Mouse (Mus musculus) ZHBTc4 (cell line): ENCODE measurements around the gene Ngp.
"Not testable (repeated sequence)": the region's sequence is repeated elsewhere in the genome, so short reads cannot be mapped to it uniquely, and the experiment has no call there.

ENCODE experiments used
- DNase-seq: peaks from one replicate; pipeline ENCODE4 v3.0.0-alpha.2; 2011; ENCODE audit warnings: low read depth, low spot score

Ngp gene

GRCm38 (mm10) chr9:110419511-110420112, at the start of gene Ngp:
Ngp (plus strand) TSS chr9:110419747.
- no peak for DNase-seq

GRCm38 (mm10) chr9:110369860-110370259, 49.7 kb upstream of the Ngp start:
- no peak for DNase-seq

- no peak for DNase-seq
Observed at GRCm38 (mm10) chr9:110373871-110374270, 45.7 kb upstream of the Ngp start.

GRCm38 (mm10) chr9:110375668-110376067, 43.9 kb upstream of the Ngp start:
- no peak for DNase-seq

- not testable (repeated sequence) for DNase-seq
Observed at GRCm38 (mm10) chr9:110377655-110378054, 41.9 kb upstream of the Ngp start.

- no peak for DNase-seq
Observed at GRCm38 (mm10) chr9:110379361-110379760, 40.2 kb upstream of the Ngp start.

GRCm38 (mm10) chr9:110380662-110381061, 38.9 kb upstream of the Ngp start:
- DNase-seq: peak; percentile 88

- no peak for DNase-seq
Observed at GRCm38 (mm10) chr9:110381292-110381691, 38.3 kb upstream of the Ngp start.

GRCm38 (mm10) chr9:110384369-110384929, 35.1 kb upstream of the Ngp start:
- DNase-seq: no peak

- no peak for DNase-seq
Observed at GRCm38 (mm10) chr9:110388011-110388410, 31.5 kb upstream of the Ngp start.

GRCm38 (mm10) chr9:110390843-110391242, 28.7 kb upstream of the Ngp start:
- DNase-seq: no peak

- no peak for DNase-seq
Observed at GRCm38 (mm10) chr9:110393295-110393694, 26.3 kb upstream of the Ngp start.

- DNase-seq: peak; percentile 76
Observed at GRCm38 (mm10) chr9:110400650-110401049, 18.9 kb upstream of the Ngp start.

GRCm38 (mm10) chr9:110402731-110403130, 16.8 kb upstream of the Ngp start:
- no peak for DNase-seq

GRCm38 (mm10) chr9:110403240-110403639, 16.3 kb upstream of the Ngp start:
- peak; percentile 60 for DNase-seq

GRCm38 (mm10) chr9:110407311-110408098, 12.0 kb upstream of the Ngp start:
- peak; percentile 24 for DNase-seq

- DNase-seq: peak; percentile 99
Observed at GRCm38 (mm10) chr9:110408099-110408773, 11.3 kb upstream of the Ngp start, which contains the start of gene Ptpn23. Ptpn23 (minus strand) TSS chr9:110408213.

GRCm38 (mm10) chr9:110410908-110411887, 8.3 kb upstream of the Ngp start:
- DNase-seq: peak; percentile 90

GRCm38 (mm10) chr9:110412926-110413325, 6.6 kb upstream of the Ngp start:
- DNase-seq: peak; percentile 22

- DNase-seq: peak; percentile 42
Observed at GRCm38 (mm10) chr9:110413785-110414184, 5.8 kb upstream of the Ngp start.

GRCm38 (mm10) chr9:110431241-110431640, 11.7 kb downstream of the Ngp start:
- no peak for DNase-seq
